Mouse (Mus musculus): Measurements from ENCODE around the gene F7.

Gene F7

DNA sequence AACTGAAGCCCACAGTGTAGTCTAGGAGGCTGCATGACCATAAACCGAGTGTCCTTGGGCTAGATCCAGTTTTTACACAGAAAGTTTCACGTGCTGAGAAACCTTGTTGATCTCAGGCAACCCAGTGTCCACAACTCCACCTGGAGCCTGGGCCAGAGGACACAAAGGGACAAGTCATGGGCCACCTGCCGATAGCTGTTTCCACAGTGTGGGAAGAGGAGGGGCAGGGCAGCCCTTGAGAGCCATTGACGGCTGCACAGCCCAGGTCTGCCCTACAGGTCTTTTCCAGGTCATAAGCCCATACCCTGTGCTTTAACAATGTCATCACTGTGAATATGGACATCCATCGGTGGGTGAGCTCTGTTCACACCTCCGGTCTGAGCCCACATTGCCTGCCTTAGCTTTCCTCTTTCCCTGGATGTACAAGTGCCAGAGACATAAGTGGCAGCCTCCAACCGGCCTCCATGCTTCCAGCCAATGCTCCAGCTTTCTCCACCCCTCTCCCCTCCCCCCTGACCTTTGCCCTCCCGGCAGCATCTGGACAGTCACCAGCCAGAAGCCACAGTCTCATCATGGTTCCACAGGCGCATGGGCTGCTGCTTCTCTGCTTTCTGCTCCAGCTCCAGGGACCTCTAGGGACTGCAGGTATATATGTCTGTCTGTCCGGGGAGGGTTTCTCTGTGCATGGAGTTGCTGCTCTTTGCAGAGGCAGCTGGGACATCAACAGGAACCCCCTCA, at the start of gene F7:
F7 (plus strand) TSS at position 548 of the 738 bp plus-strand sequence.
- no peak for DNase-seq (ENCODE audit: low spot score in 2 of 2)

DNA sequence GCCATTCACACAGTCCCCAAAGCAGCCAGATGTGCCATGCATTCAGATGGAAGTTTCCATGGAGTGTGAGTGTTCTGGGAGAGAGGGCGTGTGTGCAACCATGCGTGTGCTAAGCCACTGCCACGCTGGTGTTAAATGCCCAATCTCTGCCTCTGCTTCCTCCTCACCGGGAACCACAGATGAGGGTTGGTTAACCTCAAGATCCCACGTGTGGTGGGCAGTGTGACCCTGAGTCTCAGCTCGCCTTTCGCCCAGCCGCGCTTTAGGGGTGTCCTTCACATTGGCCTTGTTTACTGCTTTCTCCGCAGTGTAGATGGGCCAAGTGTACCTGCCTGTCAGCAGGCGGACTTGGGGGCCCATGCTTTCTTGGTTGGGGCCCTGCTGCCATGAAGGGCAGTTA, 49.5 kb upstream of the F7 start:
- no peak for DNase-seq (ENCODE audit: low spot score in 2 of 2)

DNA sequence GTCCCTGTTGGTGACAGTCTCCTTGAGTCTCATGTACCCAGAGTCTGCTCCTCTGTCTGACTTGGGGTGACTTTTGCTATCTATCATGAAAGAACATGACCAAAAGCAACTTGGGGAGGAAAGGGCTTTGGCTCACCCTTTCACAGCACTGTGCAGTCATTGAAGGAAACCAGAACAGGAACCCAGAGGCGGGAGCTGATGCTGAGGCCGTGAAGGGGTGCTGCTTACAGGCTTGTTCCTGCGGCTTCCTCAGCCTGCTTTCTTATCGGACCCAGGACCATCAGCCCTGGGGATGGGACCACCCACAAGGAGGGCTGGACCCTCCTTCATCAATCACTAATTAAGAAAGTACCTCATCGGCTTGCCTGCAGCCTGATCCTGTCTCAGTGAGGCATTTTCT, 49.1 kb upstream of the F7 start:
- no peak for DNase-seq (ENCODE audit: low spot score in 2 of 2)

DNA sequence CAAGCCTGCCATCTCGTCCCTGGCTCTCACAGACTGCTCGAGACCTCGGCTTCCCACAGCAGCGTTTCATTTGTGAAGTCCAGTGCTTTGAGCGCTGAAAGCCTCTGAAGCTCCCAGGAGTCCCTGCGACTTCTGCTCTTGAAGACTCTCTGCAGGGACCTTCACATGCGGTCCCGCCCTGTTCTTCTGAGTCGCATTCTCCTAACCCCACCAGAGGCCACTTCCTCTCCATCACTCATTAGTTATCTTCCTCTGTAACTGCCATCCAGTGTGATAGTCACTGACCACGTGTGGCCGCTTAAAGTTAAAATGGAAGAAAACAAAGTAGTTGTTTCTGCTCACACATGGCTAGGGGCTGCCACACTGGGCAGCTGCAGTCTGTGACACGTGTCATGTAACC, 48.5 kb upstream of the F7 start:
- no peak for DNase-seq (ENCODE audit: low spot score in 2 of 2)

DNA sequence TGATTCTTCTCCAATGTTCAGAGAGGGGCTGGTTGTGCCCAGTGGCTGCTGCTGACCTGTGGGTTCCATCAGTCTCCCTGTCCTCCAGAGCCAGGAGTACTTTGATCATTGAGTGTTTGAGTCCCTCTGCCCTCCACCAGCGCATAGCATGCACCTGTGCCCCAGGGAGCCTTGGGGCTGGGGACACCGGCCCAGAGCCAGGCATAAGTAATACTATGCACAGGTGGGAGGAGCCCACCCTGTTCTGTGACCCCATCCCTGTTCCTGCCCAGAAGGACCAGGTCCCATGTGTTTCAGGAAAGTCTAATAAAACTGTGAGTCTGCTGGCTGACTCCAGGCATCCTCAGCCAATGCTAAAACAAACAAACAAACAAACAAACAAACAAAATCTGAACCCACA, 47.5 kb upstream of the F7 start:
- DNase-seq (ENCODE audit: low spot score in 2 of 2): no peak

DNA sequence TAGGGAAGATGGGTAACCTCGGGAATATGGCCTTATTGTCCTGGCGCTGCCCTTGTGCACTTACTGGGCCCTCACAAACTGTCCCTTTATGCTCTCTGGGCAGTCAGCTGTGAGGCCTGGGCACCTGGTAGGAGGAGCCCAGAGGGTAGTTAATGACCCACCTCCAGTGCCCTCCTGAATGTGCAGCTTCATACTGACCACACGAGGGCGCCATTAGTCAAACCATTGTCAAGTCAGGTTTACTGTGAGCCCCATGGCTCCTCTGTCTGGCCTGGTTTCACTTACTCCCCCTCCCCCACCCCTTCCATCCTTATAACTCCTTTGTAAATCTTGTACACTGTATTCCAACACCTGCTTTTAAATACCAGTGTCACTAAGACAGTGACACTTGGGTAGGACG, 47.1 kb upstream of the F7 start:
- DNase-seq (ENCODE audit: low spot score in 2 of 2): peak in 1 of 2 experiments; percentile 27

DNA sequence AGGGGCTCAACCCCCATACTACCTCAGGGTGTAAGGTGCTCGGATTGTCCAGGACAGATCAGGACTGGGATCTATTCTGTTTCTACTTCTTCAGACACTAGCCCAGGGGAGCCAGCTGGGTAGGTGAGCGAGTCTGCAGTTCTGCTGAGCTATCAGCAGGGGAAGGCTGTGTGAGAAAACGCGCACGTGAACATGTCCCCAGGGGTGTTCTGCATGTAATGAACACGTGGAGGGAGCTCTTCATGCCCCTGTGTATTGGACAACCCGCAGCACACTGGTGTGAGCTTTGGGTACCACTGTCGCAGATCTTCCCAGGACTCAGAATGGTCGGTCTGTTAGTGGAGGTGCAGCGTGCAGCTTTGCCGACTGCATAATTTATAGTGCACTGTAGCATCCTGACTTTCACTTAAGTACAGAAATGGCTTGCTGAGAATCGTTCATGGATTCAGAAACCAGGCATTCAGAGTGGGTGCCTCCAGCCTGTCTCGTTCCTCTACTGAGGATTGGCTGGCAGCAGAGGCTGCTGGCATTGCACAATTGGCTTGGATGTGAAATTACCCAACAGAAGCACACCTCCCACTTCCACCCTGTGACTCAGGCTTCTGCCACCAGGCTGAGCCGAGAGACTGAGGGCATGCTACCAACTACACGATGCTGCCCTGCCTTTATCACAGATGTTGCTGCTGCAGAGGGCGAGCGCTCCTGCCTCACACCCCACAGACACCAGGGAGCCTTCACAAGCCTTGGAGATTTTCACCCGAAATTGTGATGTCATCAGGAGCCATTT, 42.0 kb upstream of the F7 start:
- no peak for DNase-seq (ENCODE audit: low spot score in 2 of 2)

DNA sequence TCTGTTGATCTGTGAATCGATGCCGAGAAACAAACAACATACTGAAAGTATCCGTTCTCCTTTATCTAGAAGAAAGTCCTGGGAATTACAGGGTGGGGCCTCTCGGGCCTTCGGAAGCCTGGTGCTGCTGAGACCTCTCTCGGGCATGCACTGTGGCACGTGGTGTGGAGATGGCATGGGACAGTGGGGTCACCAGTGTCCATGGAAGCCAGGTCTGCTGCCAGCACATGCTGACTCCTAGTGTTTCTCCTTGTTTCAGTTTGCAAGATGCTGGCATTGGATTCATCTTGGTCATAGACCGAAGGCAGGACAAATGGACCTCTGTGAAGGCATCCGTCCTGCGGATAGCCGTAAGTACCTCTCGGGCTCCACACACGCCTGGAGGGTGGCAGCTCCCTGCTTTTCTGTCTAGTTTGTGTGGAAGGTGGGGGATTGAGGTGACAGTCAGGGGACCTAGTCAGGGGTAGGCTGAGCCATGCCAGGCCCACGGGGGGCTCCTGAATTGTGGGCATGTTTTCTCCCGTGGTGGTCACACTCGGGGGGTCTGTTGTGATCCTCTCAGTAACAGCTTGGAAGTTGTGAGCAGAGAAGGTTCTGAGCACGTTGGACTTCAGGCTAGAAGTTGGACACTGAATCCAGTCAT, 41.1 kb upstream of the F7 start:
- no peak for DNase-seq (ENCODE audit: low spot score in 2 of 2)

DNA sequence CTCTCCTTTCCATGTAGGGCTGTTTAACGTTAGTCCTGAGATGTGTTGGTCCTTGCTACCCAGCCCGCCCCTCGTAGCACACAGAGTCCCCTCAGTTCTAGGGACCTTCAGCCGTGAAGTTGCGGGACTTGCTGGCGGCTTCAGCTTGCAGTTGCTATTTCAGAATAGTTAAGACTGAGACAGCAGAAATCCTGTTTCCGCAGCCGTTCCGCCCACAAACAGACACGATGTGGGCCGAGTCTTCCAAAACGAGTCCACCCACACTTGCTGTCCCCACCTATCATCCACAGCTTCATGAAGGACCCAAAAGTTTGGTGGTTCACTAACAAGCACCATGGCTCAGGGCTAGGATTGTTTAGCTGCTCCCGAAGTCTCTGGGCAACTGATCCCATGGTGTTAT, 40.6 kb upstream of the F7 start:
- no peak for DNase-seq (ENCODE audit: low spot score in 2 of 2)

DNA sequence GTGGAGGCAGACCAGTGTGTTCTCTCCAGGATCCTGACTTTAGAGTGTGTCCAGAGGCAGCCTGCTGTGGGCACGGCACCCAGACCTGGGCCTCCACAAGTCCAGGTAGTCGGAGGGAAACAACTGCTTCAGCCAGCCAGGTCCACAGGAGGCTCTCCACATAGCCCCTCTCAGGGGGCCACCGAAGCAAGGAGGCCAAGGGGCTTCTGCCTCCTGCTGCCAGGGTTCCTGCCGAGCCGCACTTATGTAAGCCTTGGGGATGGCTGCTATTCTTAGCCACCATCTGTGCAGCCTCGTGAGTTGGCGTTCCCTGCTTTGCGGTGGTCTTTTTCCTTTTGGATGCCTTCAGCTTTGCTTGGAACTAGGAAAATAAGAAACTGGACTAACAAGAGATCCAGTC, 38.3 kb upstream of the F7 start:
- DNase-seq (ENCODE audit: low spot score in 2 of 2): no peak

DNA sequence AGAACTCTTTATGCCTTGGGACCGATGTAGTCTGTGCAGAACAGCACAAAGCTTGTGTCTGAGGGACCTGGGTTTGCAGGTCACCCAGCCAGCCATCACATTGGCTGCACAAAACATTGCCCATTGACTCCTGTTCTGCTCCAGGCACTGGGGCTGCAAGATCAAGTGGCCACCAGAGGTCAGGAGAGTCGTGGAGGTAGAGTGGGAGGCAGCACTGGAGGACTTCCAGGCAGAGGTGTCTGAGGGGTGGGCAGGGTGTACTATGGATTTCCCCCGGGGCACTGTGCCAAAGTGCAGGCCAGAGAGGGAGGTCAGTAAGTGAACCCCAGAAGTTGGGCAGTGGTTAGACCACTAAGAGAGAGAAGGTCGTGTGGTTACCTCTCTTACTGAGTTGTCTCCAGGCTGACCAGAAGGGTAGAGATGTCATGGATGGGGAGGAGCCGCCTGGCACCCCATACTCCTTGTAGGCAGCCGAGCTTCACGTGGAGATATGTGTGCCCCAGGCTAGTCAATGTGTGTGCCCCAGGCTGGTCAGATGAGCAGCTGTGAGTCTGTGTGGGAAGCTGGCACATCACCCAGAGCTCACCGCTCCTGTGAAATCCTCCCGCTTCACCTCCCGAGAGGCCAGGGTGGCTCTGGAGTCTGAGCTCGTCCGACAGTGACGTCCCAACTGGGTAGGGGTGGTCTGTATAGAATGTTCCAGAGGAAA, 37.0 kb upstream of the F7 start:
- DNase-seq (ENCODE audit: low spot score in 2 of 2): no peak

DNA sequence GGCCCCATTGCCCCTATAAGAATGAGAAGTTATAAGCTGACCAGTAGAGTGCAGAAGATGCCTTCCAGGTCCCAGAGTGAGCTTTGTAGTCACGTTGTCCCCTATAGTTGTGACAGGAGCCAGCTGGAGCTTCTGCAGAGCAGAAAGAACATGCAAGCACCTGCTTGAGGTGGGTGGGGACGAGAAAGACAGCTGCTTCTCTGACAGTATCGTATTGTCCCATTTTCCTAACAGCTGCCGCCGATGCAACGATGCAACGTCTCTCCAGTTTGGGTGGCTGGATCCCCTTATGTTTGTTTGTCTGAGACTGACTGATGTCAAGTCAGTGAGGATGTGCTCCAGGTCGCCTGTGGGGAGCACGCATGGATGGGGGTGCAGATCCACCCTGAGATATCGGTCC, 34.4 kb upstream of the F7 start:
- DNase-seq (ENCODE audit: low spot score in 2 of 2): no peak

DNA sequence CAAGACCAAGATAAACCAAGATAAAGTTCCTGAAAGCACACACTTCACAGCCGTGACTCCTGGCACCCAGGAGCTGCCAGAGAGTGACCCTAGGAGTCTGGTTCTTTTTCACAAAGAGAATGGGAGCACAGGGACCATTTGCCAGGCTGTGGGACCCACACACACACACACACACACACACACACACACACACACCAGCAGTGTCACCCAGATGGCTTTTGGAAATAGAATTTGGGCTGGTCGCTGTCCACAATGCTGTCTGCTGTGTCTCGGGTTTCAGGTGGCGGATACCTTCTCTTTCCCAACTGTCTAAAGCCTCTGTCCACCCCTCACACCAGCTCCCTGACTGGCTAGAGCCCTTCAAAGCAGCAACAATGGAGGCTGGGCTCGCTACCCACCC, 31.4 kb upstream of the F7 start:
- DNase-seq (ENCODE audit: low spot score in 2 of 2): no peak

DNA sequence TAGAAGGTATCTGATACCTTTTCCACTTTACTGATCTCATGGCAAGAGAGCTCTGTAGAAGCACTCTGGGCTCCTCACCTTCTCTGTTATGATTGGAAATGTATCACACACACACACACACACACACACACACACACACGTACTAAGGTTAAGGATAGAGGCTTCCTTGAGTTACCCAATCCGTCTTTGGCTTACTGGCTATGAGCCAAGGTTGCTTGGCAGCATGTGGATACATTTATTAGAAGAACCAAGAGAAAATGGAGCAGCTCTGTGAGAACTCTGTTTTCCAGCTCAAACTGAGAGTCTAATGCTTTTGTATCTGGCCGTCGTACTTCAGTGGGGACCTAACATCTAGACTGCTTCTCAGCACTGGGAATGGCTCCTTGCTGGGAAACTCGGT, 30.4 kb upstream of the F7 start:
- DNase-seq (ENCODE audit: low spot score in 2 of 2): no peak

DNA sequence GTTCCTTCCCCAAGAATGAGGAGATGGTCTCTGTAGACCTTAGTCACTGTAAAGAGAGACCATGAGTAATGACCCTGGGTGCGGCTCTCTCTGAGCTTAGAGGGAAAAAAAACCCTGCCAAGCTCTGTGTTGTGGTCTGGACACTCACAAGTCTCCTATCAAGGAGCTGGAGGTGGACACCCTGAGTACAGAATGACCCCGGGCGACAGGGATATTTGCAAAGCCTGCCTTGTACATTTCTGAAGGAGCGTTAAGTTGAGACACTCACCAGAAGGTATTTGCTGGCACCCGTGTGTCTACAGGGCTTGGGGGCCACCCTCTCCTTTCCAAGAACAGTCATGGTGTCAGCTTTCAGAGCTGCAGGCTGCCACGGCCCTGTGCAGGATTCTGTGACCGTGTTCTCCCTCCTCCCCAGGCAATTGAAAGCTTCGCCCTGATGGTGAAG, 29.0 kb upstream of the F7 start:
- no peak for DNase-seq (ENCODE audit: low spot score in 2 of 2)

DNA sequence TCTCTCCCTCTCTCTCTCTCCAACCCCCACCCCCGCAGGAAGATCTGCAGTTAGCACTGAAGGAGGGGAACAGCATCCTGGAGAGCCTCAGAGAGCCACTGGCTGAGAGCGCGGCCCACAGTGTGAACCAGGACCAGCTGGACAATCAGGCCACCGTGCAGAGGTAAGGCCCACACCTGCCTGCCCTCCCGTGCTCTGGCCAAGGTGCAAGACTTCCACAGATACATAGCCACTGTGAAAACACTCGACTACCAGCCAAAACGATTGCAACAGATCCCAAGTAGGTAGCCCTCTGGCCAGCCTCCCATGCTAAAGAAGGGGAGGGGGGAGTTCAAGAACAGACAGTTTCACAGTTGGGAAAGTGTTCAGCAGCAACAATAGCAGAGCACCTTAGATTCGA, 27.5 kb upstream of the F7 start:
- DNase-seq (ENCODE audit: low spot score in 2 of 2): no peak

DNA sequence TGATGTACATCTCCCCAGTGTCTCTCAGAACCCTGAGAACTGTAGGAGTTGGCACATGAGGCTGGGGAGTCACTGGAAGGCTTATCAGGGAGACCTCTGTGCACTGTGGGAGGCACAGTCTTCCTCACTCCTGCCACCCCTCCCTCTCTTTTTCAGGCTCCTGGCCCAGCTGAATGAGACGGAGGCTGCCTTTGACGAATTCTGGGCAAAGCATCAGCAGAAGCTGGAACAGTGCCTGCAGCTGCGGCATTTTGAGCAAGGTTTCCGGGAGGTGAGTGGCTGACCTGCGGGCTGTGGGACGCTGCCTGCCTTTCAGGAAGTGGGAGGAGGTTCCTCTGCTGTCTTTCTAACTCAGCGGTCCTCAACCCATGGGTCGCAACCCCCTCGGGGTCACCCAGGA, 26.0 kb upstream of the F7 start:
- no peak for DNase-seq (ENCODE audit: low spot score in 2 of 2)

DNA sequence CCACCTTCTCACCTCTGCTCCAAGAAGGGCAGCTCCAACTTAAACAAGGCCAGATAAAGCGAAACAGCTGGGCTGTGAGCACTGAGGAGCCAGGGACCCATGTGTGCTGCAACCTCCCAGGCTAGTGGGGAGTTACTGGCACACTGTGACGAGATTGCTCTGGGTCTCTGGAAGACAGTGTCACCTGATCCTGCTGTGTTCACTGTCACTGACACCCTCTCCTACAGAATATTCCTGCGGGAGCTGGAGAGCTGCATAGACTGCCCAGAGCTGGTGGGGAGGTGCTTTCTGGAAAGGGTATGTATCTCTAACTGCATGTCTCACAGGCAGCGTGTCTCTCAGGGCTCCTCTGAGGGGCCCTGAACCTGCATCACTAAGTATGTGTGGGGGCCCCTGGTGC, 18.4 kb upstream of the F7 start:
- no peak for DNase-seq (ENCODE audit: low spot score in 2 of 2)

DNA sequence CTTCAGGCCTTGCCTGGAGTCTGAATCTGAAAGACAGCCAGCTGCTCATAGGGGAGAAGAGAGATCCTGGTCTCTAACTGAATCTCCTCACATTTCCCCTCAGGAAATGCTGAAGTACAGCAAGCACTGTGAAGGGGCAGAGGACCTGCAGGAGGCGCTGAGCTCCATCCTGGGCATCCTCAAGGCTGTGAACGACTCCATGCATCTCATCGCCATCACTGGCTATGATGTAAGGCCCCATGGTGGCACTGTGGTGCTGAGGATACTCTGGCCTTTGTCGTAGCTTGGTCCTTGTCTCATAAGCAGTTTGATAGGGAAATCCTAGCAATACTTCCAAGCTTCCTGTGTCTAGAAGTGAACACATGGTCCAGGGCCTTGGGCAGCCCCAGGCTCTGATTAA, 15.5 kb upstream of the F7 start:
- DNase-seq (ENCODE audit: low spot score in 2 of 2): no peak

DNA sequence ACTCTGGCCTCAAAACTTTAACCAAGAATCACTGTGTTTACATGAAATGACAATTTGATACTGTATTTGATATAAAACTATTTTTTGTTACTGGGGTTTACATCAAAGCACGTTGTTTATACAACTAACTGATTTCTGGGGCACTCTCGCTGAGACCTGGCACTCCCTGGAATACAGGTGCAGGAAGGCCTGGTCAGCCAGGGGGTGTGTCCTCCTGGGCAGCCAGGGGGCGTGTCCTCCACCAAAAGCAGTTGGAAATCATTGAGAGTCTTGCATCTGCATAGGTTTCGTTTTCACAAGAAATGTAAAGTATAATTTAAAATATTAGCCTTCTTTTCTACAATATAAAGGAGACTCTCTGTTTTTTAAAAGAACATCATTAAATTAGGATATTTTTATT, 6.3 kb upstream of the F7 start:
- no peak for DNase-seq (ENCODE audit: low spot score in 2 of 2)

DNA sequence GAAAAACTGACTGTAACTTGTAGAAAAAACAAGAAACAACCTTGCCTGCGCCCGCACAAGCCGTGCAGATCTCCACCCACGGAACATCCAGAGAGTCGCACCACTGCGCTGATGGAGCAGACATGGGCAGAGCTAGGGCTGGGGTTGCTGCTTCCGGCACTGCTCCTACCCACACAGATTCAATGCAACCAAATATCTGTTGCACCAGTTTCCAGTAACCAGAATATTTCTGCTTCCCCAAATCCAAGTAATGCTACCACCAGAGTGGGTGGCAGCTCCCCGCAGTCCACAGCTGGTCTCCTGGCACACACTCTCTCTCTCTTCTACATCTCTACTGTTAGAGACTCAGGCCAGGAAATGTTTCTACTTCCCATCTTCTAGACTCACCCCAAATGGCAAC, 4.0 kb upstream of the F7 start:
- no peak for DNase-seq (ENCODE audit: low spot score in 2 of 2)

DNA sequence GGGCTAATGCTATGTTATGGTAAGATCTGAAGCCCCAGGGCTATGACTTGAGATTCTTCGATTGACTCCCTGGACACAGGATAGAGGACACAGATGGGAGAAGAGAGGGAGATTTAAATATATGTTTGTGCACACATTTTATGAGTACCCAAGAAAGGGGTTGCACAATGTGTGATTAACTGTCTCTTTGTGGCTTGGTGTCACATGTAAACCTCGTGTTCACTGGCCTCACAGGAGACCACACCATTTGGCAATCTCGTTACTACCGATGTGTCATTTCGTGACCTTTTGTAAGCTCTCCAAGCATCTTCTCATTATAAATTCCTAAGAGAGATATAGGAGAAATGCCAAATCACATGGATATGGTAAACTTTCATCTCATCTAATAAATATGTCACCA, 1.8 kb downstream of the F7 start:
- DNase-seq (ENCODE audit: low spot score in 2 of 2): no peak
